Mouse (Mus musculus): ENCODE data around the gene Commd1.

The Commd1 gene

DNA sequence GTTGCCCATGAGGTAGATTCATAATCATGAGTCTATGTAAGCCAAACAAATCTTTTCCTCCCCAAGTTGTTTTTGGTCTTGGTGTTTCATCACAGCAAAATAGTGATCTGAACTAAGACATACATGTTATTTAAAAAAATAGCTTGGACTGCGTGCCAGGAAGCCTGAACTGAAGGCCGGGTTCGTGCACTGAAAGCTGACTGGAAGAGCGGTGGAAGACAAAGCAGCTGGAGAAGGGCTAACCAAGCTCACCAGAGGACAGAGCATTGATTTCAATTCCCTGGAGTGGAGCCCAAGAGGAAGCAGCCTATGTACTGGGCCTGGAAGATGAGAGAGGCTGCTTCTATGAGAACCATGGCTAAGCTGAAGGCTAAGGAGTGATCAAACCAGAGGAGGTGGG is 95.2 kb downstream of the Commd1 start:
- no peak for DNase-seq (ENCODE audit: low spot score)

DNA sequence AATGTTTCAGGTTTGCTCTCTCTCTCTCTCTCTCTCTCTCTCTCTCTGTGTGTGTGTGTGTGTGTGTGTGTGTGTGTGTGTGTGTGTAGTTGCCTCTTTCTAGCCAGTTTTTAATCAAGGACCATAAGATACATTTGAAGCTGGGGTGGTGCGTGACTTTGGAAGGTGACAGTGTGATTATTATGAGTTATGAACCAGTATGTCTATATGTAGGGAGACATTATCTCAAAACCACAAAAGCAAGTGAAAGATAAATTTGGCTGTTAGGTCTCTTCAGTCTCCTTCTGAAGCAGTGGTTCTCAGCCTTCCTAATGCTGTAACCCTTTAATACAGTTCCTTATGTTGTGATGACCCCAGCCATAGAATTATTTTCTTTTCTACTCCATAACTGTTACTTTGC is 96.8 kb downstream of the Commd1 start:
- no peak for DNase-seq (ENCODE audit: low spot score)

- DNase-seq (ENCODE audit: low spot score) = no peak
Observed at GRCm38 (mm10) chr11:22883676-22884075, 98.5 kb downstream of the Commd1 start.

- DNase-seq (ENCODE audit: low spot score) = no peak
Observed at GRCm38 (mm10) chr11:22882926-22883325, 99.3 kb downstream of the Commd1 start.

DNA sequence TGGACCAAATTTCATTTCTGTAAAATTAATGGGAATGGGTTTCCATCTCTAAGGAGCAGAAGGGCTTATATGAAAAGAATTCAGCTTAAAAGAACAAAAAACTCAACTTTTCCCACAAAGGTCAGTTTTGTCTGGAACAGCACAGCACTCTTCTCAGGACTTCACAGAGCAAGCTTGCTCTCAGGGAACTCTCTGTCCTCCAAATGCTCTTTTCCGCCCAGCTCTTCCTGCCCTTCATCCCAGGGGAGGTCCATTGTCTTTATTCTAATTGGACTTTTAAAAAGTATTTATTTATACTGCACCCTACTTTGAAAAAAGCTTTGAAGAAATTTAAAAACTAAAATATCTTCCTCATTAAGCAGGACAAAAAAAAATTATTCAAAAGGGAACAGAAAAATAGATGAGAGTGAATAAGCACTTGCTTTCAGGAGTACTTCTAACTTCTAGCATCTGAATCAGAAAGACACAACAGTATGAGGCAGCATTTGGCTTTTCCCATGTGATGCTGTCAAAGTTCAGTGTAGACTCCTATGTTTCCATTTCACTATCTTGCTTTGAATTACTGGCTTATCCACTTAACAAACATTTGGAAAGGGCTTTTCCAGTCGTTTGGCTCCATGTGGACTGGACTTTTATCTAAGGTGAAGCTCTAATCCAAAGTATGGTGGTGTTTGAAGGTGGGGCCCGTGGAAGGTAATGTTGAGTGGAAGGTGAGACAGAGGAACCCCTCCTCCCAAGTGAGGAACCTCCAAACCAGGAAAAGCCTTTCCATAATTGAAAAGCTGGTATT is 101.6 kb downstream of the Commd1 start:
- DNase-seq (ENCODE audit: low spot score) = no peak

GRCm38 (mm10) chr11:22879645-22880044 is 102.5 kb downstream of the Commd1 start:
- DNase-seq (ENCODE audit: low spot score) = no peak

DNA sequence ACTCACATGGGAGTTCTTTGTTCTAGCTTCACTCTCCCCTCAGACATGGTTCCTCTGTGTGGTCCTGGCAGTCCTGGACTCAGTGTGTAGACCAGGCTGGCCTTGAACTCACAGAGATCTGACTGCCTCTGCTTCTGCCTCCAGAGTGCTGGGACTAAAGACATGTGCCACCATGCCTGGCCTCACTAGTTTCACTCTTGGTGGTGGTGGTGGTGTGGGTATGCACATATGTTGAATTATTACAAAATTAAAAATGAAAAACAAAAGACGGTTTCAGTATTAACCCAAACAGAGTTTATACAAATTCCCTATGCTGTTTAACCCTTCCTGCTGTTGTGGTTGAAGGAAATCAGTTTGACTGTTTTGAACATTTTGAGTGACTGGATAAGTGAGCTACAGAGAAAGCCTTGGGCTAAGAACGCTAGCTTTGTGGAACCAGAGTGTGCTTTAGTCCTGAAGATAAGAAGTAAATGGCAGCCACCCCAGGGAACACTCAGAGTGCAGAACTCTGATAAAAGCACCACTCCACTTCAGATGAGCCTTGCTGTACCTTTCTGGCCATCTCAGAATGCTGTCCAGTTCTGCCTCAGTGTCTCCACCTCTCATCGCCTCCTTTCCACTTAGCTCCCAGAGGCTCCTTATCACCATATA is 105.4 kb downstream of the Commd1 start:
- DNase-seq (ENCODE audit: low spot score) = no peak

GRCm38 (mm10) chr11:22875279-22875678 is 106.9 kb downstream of the Commd1 start:
- DNase-seq (ENCODE audit: low spot score) = no peak

DNA sequence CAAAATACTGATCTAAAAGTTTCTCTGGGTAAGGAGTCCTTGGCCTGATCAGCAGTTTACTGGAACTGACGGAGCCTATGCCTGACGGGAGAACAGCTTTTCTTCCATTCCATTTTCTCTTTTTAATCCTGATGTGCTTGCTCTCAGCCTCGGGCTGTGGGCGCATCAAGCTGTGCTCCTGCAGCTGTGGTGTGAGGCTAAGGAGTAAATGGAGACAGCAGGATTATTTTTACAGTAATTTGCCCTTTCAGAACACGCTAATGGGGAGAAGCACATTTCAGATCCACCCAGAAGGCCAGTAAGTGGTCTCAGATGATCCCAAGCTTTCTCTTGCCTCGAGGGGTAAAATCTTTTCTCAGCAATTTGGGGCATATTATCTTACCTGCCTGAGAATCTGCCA is 107.4 kb downstream of the Commd1 start:
- no peak for DNase-seq (ENCODE audit: low spot score)

- DNase-seq (ENCODE audit: low spot score) = no peak
Observed at GRCm38 (mm10) chr11:22873383-22873782, 108.8 kb downstream of the Commd1 start.

DNA sequence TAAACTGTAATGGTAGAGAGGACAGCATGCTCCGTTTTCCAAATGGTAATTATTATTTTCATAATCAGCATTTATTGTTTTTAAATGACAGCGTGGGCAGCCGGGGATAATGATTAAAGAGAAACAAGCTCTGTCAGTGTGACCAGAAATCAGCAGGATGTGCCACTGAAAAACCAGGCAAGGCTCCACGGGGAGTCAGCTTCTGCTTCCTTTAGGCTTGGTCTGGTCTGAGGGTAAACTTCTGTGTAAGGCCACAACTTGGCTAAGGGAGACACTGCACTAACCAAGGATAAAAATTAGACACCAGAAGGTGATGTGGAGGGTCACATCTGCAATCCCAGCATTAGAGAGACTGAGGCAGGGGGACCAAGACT is 109.9 kb downstream of the Commd1 start:
- no peak for DNase-seq (ENCODE audit: low spot score)

GRCm38 (mm10) chr11:22871628-22872306 is 110.4 kb downstream of the Commd1 start:
- DNase-seq (ENCODE audit: low spot score) = peak; percentile 36

- DNase-seq (ENCODE audit: low spot score) = no peak
Observed at GRCm38 (mm10) chr11:22868582-22868981, 113.6 kb downstream of the Commd1 start.

GRCm38 (mm10) chr11:22867691-22868090 is 114.5 kb downstream of the Commd1 start:
- no peak for DNase-seq (ENCODE audit: low spot score)

DNA sequence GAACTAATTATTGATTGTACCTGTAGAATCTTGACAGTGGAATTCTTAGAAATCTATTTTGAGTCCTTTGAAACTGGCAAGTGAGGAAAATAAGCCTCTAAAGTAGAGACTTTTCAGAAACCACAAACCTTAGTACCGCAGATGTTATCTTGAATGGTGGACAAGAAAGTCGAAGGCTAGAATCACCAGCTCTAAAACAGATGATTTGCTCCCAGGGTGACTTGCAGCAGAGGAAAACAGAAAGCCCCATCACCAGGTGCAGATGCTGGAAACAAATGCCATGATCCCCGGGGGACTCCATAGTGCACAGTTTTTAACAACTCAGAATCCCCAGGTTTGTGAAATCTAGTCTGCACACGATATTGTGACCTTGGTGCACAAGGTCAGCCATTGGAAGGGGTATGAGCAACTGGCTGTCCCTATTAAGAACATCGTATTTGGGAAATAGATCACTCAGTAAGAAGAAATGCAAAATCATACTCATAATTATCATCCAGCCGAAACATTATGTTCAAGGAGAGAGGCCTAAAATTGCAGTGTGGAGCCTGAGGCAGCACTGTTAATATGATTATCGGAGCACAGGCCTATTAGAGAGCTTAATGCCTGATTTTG is 116.4 kb downstream of the Commd1 start:
- no peak for DNase-seq (ENCODE audit: low spot score)

- no peak for DNase-seq (ENCODE audit: low spot score)
Observed at GRCm38 (mm10) chr11:22864305-22865060, 117.7 kb downstream of the Commd1 start.

DNA sequence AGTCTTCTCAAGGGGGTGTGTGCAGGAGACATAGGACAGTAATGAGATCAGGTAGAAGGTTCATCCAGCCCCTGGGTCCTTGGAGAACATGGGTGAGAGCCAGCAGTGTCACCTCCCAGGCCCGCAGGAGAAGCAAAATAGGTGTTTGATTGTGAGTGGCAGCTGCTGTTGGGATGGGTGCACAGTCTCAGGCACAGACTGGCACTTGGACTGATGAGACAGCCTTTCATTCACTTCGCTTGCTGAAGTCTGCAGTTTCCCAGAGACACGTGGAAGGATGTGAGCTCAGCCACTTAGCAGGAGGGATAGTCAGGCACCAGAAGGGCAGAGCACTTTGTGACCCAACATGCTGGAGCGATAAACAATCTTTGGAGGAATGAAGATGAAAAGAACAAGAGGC is 118.6 kb downstream of the Commd1 start:
- DNase-seq (ENCODE audit: low spot score) = no peak

DNA sequence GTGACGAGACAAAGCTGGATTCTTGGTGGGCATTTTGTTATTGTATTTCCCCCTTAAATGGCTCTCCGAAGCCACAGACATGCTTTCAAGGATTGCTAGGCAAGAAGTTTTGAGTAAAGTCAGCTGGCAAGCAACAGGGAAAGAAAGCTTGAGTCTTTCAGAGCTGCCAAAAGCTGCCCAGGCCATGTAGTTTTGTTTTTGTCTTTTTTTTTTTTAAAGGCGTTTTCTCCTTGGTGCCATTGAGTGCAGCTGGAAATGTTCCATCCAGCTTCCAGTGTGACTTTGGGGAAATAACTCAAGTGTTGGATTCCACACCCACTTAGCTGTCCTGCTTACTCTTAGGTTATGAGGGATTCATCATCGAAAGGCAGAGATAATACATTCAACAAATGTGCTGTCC is 120.9 kb downstream of the Commd1 start:
- no peak for DNase-seq (ENCODE audit: low spot score)

DNA sequence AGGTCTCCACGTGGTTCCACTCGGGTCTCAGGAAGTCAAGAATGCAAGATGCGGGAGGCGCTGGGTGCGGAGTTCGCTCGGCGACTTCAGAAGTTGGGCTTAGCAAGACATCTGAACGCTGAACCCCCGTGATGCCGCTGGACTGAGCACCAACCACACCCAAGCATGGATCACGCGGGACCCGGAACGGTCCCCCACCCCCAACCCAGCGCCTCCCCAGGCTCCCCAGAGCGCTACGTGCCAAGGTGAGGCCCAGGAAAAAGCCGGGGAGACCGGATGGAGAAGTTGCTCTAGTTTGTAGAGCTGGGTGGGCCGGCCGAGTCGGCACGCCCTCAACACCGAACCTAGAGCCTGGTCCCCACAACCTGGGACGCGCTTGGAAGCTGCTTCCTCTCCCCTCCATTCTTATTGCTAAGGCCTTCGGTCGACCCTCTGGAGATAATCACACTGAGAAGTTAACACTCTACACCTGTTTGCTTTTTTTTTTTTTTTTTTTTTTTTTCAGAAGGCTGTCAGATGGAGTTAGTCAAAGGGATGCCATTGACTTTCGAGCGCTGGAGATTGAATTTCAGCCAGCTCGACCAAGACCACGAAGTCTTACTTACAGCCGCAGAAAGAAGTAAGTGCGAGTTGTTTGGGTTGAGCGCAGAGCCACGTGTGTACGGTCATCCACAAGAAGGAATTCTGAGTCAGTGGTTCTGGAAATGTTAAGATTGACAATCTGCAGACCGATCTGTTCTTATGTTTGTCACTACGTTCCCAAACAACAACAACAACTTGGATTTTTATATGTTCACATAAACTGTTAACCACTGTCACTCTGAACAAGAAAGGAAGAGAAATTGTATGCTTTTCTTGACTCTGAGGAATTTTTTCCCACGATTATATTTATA is 121.6 kb downstream of the Commd1 start, which contains the start of gene B3gnt2:
TSS of gene B3gnt2 (minus strand) at position 627 of the 893 bp plus-strand sequence.
- peak; percentile 62 for DNase-seq (ENCODE audit: low spot score)

DNA sequence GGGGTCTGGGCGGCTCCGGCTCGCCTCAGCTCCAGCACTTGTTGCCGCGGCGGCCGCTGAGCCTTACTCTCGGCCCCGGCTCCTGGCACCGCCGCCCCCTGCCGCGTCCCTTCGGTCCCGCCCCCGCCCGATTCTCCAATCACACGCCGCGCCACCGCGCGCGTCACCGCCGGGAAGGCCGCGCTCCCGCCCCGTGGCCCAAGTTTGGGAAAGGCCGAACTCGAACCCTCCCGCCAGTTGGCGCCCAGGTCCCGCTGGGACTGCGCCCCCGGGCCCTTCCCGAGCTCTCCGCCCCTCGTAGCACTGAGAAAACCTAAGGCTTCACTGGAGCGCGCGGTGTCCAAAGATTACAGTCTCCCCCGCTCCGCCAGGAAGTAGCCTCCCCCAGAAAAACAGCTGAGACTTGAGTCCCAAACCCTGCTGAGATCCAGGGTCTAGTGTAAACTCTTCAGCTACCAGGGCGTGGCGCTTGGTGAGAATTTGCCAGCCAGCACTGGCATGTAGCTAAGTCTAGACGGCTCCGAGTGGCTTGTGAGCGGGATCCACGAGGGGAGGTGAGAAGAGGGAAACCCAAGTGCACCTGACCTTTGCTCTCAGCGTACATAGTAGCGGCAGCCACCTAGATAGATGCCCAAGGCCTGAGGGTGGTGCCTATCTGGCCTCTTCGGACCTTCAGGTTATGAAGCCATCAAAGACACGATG is 122.4 kb downstream of the Commd1 start:
- peak; percentile 86 for DNase-seq (ENCODE audit: low spot score)
